In the genomic region with DNA sequence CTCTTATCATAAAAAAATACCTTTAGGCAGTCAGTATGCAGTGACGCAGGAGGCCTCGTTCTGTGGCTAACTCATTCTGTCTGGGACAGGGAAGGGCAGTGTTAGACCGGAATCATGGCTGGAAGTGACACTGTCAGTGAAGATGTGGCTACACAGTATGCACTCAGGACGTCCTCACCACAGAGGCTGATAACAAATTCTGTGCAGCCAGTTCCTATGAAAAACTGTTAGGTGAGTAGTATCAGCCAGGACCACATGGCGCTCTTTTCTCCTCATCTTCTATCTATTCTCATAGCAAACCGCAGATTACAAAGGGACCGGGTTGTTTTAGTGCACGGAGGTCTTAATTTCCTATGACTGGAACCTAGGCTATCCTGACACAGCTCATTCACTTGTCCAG, we compare ENCODE assay signal across 28 mouse cellular contexts. TPM values are rescaled to one million over a fixed set of nuclear protein-coding genes. Genes with fewer than 3 reads are reported as not detected.
A peak's percentile ranks its signal among the peaks of the same experiment; 100 is the strongest.
DNase-seq lines count a peak whose midpoint lies in the region; ATAC-seq and TF ChIP-seq lines count a peak whose summit lies in the region.
"Had no signal": no experiment of that assay in that cellular context is flagged by ENCODE, and none has a peak within 500 bp of the region (broad histone marks: within the 10 kb centered on the region; RNA-seq: fewer than 3 reads in every experiment).

No protein-coding gene starts in this region.

- no peak overlapping the region for H3K9ac ChIP-seq in liver, embryonic 14.5 days (replicated peaks)
- H3K9ac ChIP-seq in forebrain, embryonic 13.5 days = no peak overlapping the region
- H3K9ac ChIP-seq in forebrain, embryonic 16.5 days (replicated peaks; ENCODE audit: low read depth, low read length) = no peak overlapping the region
- H3K9ac ChIP-seq: forebrain, embryonic 15.5 days; hindbrain, embryonic 12.5 days; limb, embryonic 15.5 days; lung, embryonic 15.5 days; neural tube, embryonic 15.5 days had no signal

- peak; percentile 79 for TF ChIP-seq EP300 in liver, embryonic 14.5 days (IDR thresholded peaks at IDR 0.05; ENCODE audit: low read depth)

- ATAC-seq in common myeloid progenitor, adult 5-6 weeks (replicated peaks; ENCODE audit: low read depth, poor library complexity, severe bottlenecking) = peak; percentile 72
- ATAC-seq in liver, embryonic 14.5 days (ENCODE audit: insufficient read depth) = peak; percentile 89
- ATAC-seq in megakaryocyte-erythroid progenitor cell, adult 5-6 weeks (replicated peaks; ENCODE audit: low FRiP score, low TSS enrichment, poor library complexity, severe bottlenecking) = peak; percentile 88
- no peak for ATAC-seq in forebrain, embryonic 13.5 days
- ATAC-seq in forebrain, embryonic 16.5 days = no peak
- ATAC-seq: CD4-positive, CD25-positive, alpha-beta regulatory T cell, adult 4 months; forebrain, embryonic 15.5 days; hindbrain, postnatal 0 days; intestine, embryonic 16.5 days had no signal

- no peaks in the 10 kb centered on the region for H3K9me3 ChIP-seq in liver, embryonic 14.5 days (ENCODE audit: control insufficient read depth, low read length)
- H3K9me3 ChIP-seq in forebrain, embryonic 13.5 days (replicated peaks) = no peaks in the 10 kb centered on the region
- H3K9me3 ChIP-seq in forebrain, embryonic 16.5 days (ENCODE audit: control insufficient read depth, low read length) = no peaks in the 10 kb centered on the region
- H3K9me3 ChIP-seq: forebrain, embryonic 15.5 days; hindbrain, embryonic 12.5 days; limb, embryonic 10.5 days; limb, embryonic 15.5 days; lung, embryonic 15.5 days; neural tube, embryonic 15.5 days had no signal

- peaks cover 5 to 28% of the 10 kb centered on the region in 2 experiments for H3K4me1 ChIP-seq in liver, embryonic 14.5 days (replicated peaks; ENCODE audit: control insufficient read depth in 2 of 2, insufficient read depth in 2 of 2, low read length in 1 of 2)
- peaks cover 16% of the 10 kb centered on the region for H3K4me1 ChIP-seq in forebrain, embryonic 13.5 days
- peaks cover 5% of the 10 kb centered on the region for H3K4me1 ChIP-seq in forebrain, embryonic 16.5 days (replicated peaks; ENCODE audit: control insufficient read depth, insufficient read depth, low read length)

- peak; percentile 99 for DNase-seq in MEL-GATA-1-ER (ENCODE audit: extremely low read depth, low read depth)
- peak; percentile 59 to 64 (median 62) for DNase-seq in liver, embryonic 14.5 days (ENCODE audit: low read depth in 3 of 3, low spot score in 3 of 3)
- DNase-seq in urinary bladder, postnatal 10 days (ENCODE audit: low spot score) = no peak
- DNase-seq: adrenal gland, postnatal 10 days; cerebellum, adult 18-20 months; cerebellum, postnatal 14 days; heart, adult 18-20 months; heart, postnatal 36 days; kidney, adult 8-10 months; kidney, postnatal 4 days; midbrain, embryonic 14.5 days; retina, postnatal 1 day; right cerebral cortex, postnatal 14 days had no signal

- H3K27ac ChIP-seq in liver, embryonic 14.5 days = no peak overlapping the region
- H3K27ac ChIP-seq in forebrain, embryonic 13.5 days = no peak overlapping the region
- H3K27ac ChIP-seq in forebrain, embryonic 16.5 days (ENCODE audit: low read length) = no peak overlapping the region
- H3K27ac ChIP-seq: forebrain, embryonic 15.5 days; hindbrain, embryonic 12.5 days; hindbrain, postnatal 0 days; kidney, postnatal 0 days; limb, embryonic 15.5 days; lung, embryonic 15.5 days; neural tube, embryonic 15.5 days had no signal

- no peak for TF ChIP-seq CTCF in liver, embryonic 14.5 days (IDR thresholded peaks at IDR 0.05; ENCODE audit: low read depth)

- H3K36me3 ChIP-seq in liver, embryonic 14.5 days (replicated peaks; ENCODE audit: control insufficient read depth, insufficient read depth, low read depth) = no peaks in the 10 kb centered on the region
- no peaks in the 10 kb centered on the region for H3K36me3 ChIP-seq in forebrain, embryonic 13.5 days (ENCODE audit: poor library complexity, severe bottlenecking)
- no peaks in the 10 kb centered on the region for H3K36me3 ChIP-seq in forebrain, embryonic 16.5 days (ENCODE audit: control insufficient read depth, insufficient read depth)
- H3K36me3 ChIP-seq: forebrain, embryonic 15.5 days; hindbrain, embryonic 12.5 days; limb, embryonic 10.5 days; limb, embryonic 15.5 days; lung, embryonic 15.5 days; neural tube, embryonic 15.5 days had no signal

- H3K4me3 ChIP-seq in liver, embryonic 14.5 days (ENCODE audit: insufficient read depth in 1 of 2, low read depth in 2 of 2, low read length in 2 of 2) = no peak overlapping the region
- no peak overlapping the region for H3K4me3 ChIP-seq in forebrain, embryonic 13.5 days
- H3K4me3 ChIP-seq in forebrain, embryonic 16.5 days (replicated peaks; ENCODE audit: low read length) = no peak overlapping the region
- H3K4me3 ChIP-seq: forebrain, embryonic 15.5 days; hindbrain, embryonic 12.5 days; limb, embryonic 10.5 days; limb, embryonic 15.5 days; lung, embryonic 15.5 days; neural tube, embryonic 15.5 days had no signal

- H3K4me2 ChIP-seq in liver, embryonic 14.5 days (ENCODE audit: low read depth) = no peak overlapping the region
- no peak overlapping the region for H3K4me2 ChIP-seq in forebrain, embryonic 13.5 days
- no peak overlapping the region for H3K4me2 ChIP-seq in forebrain, embryonic 16.5 days (ENCODE audit: low read length)
- H3K4me2 ChIP-seq: forebrain, embryonic 15.5 days; heart, embryonic 11.5 days; hindbrain, embryonic 12.5 days; limb, embryonic 15.5 days; lung, embryonic 15.5 days; neural tube, embryonic 15.5 days had no signal

- H3K27me3 ChIP-seq in liver, embryonic 14.5 days (ENCODE audit: control insufficient read depth, insufficient read depth, low read length) = peaks cover 2% of the 10 kb centered on the region
- H3K27me3 ChIP-seq in forebrain, embryonic 13.5 days = no peaks in the 10 kb centered on the region
- H3K27me3 ChIP-seq in forebrain, embryonic 16.5 days (replicated peaks; ENCODE audit: control insufficient read depth, insufficient read depth, low read length) = no peaks in the 10 kb centered on the region
- H3K27me3 ChIP-seq: forebrain, embryonic 15.5 days; hindbrain, embryonic 12.5 days; lung, embryonic 15.5 days; neural tube, embryonic 15.5 days had no signal

- WGBS in liver, embryonic 14.5 days (ENCODE audit: insufficient replicate concordance) = 8% methylated on average over 8 of the region's 8 CpGs
- WGBS in forebrain, embryonic 13.5 days = 89% methylated on average over 8 of the region's 8 CpGs
- WGBS in forebrain, embryonic 16.5 days = 89% methylated on average over 8 of the region's 8 CpGs

RNA-seq across cellular contexts. Expression of a gene that starts 4.9 kb away (rescaled TPM):
- 121 and 126 TPM in 2 replicates for total RNA-seq in common myeloid progenitor, adult 5-6 weeks (2017)
- 13.8 and 16.5 TPM in 2 replicates for polyA plus RNA-seq in liver, embryonic 14.5 days (2012; rRNA removed)
- 11.2 and 14.1 TPM in 2 replicates for polyA plus RNA-seq in liver, embryonic 14.5 days (2014; fragmentation: Nextera tagmentation; extraction: Ambion mirVana)
- 59.1 and 69.6 TPM in 2 replicates for total RNA-seq in megakaryocyte-erythroid progenitor cell, adult 5-6 weeks (2014; fragmentation: Nextera tagmentation)
- total RNA-seq in megakaryocyte-erythroid progenitor cell, adult 5-6 weeks (2017) = 61.5 and 69.9 TPM in 2 replicates
- 8.0 and 8.3 TPM in 2 replicates for polyA plus RNA-seq in forebrain, embryonic 13.5 days (2015; fragmentation: Nextera tagmentation; extraction: Ambion mirVana)
- polyA plus RNA-seq in forebrain, embryonic 16.5 days (2015; fragmentation: Nextera tagmentation; extraction: Ambion mirVana) = 6.6 and 7.1 TPM in 2 replicates

Comparison
In these comparisons a context has a peak if more than half of its experiments do, and no peak if none do; other contexts are left out.
1. ATAC-seq: peak in common myeloid progenitor, adult 5-6 weeks (single experiment), liver, embryonic 14.5 days (single experiment) and megakaryocyte-erythroid progenitor cell, adult 5-6 weeks (single experiment); none in forebrain, embryonic 13.5 days (single experiment) and forebrain, embryonic 16.5 days (single experiment).